Mouse (Mus musculus) heart, adult 9 months (tissue): ENCODE results near the gene Npdc1.

Experiments
- DNase-seq, 2 experiments: peaks; one replicate each; pipeline ENCODE4 v3.0.0; 2022; ENCODE audit warnings: low spot score in 2 of 2

The Npdc1 gene

GRCm38 (mm10) chr2:25430395-25431233 lies 31.5 kb downstream of the Npdc1 start:
- no peak for DNase-seq

GRCm38 (mm10) chr2:25431308-25431855 lies 32.2 kb downstream of the Npdc1 start:
- DNase-seq = no peak

DNA sequence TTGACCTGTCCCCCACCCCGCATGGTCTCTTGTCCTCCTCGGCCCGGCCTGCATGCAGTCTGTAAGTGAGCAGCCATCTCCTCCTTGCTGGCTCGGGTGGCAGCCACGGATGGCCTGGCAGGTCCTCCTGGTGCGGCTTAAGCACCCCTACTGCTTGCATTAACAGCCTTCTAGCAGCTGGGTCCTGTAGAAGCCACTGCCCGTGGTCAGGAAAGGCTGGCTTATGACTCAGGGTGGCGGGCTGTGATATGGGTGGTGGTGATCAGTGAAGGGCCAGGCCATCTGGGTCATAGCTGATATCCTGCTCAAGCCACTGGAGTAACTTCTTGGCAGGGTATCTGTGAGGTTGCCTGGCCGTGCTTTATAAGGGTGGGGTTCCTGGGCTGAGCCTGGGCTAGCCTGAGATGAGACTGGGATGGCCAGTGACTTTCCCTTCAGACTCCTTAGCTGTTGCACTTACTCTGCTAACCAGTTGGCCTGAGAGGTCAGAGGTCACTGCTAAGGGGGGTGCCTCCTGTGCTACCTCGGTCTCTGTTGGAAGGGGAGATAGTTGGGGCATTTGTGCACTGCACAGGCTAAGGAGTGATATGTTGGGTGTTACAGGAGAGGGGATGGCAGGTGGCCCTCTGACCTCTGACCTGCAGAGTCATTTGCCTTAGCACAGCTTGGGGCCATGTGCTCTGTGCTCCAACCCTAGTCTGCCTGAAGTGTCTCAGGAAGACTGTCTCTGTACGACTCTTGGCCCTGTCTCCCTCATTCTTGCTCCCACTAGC lies 33.4 kb downstream of the Npdc1 start:
- no peak for DNase-seq

- no peak for DNase-seq
These were observed 34.0 kb downstream of the Npdc1 start for GRCm38 (mm10) chr2:25433101-25433500.

GRCm38 (mm10) chr2:25434292-25434691 lies 35.1 kb downstream of the Npdc1 start:
- DNase-seq = no peak

DNA sequence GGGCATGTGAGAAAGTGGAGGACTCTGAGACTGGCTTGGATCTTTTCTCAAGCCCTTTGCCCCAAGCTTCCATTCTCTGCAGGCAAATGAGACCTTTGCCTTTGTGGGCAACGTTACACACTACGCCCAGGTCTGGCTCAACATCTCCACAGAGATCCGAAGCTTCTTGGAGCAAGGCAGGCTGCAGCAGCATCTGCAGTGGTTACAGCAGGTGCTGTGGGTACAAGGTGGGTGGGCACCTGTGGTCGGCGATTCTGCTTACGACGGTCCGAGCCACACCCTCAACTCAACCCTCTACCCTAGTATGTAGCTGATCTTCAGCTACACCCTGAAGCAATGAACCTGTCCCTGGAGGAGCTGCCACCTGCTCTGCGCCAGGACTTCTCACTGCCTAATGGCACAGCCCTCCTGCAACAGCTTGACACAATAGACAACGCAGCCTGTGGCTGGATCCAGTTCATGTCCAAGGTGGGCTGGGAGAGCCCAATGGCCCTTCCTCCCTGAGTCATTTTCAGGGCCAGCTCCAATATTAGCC lies 37.2 kb downstream of the Npdc1 start:
- no peak for DNase-seq

- DNase-seq = no peak
These were observed 41.9 kb downstream of the Npdc1 start for GRCm38 (mm10) chr2:25441067-25441466.

DNA sequence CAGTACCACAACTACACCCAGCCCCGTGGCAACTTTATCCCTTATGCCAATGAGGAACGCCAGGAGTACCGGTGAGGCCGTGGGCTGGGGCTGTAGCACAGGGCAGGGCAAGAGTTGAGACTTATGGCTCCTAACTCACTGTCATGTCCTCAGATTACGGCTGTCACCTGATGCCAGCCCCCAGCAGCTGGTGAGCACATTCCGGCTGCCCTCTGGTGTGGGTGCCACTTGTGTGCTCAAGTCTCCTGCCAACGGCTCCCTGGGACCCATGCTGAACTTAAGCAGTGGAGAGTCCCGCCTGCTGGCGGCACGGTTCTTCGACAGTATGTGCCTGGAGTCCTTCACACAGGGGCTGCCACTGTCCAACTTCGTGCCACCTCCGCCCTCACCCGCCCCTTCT lies 43.5 kb downstream of the Npdc1 start:
- no peak for DNase-seq

DNA sequence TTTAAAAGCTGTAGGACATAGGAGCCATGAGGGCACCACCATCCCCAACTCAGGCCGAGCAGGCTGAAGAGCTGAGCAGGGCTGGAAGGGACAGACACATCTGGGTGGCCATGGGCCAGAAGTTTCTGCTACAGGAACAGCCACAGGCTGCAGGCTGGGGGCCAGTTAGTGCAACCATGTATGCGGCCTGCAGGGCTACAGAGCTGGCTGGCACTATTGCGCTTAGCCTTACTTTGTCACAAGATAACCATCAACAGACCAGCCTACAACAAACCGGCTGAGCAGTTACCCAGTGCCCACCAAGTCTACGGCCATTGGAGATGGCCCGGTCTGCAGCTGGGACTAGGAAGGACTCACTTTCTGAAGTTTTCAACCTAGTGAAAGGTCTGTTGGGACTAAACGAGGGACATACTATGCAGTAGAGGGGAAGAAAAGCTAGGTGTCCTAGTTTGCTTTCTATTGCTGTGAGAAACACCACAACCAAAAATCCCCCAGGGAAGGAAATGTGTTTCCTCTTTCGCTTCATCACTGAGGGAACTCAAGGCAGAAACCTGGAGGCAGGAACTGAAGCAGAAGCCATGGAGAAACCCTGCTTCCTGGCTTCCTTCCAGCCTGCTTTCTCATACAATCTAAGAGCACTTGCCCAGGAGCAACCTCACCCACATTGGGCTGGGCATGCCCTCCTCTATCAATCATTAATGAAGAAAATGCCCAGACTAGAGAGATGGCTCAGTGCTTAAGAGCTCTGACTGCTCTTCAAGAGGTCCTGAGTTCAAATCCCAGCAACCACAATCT lies 51.9 kb downstream of the Npdc1 start:
- DNase-seq = no peak

GRCm38 (mm10) chr2:25452951-25453350 lies 53.8 kb downstream of the Npdc1 start:
- DNase-seq = no peak

GRCm38 (mm10) chr2:25456205-25456953 lies 57.2 kb downstream of the Npdc1 start, which contains the start of gene Clic3:
Clic3 (plus strand) TSS chr2:25456838.
- DNase-seq = no peak

GRCm38 (mm10) chr2:25457022-25457896 lies 58.1 kb downstream of the Npdc1 start:
- DNase-seq = no peak

- DNase-seq = peak in 1 of 2 experiments; percentile 51
These were observed 59.8 kb downstream of the Npdc1 start for GRCm38 (mm10) chr2:25458911-25459310.
